Mouse (Mus musculus): Measurements from ENCODE around the gene Cul4b. TPM values are rescaled to one million over a fixed set of nuclear protein-coding genes. Genes with fewer than 3 reads are reported as not detected.

Cul4b gene
- polyA plus RNA-seq (2012; rRNA removed; ENCODE audit: low replicate concordance) = 4.7 and 6.6 TPM in 2 replicates

GRCm38 (mm10) chrX:38576078-38576477 lies at the start of gene Cul4b:
Cul4b (minus strand) TSS chrX:38576196.

GRCm38 (mm10) chrX:38600177-38600994 lies 24.4 kb upstream of the Cul4b start, which contains the start of gene Mcts1:
Mcts1 (plus strand) TSS chrX:38600578.

Other genes starting within 250 kb of the Cul4b start
- 45.0 and 116 TPM in 2 replicates for gene Lamp2, start 119.7 kb downstream of the Cul4b start, polyA plus RNA-seq (2012; rRNA removed; ENCODE audit: low replicate concordance)
- gene Mcts1, start 24.4 kb upstream of the Cul4b start, polyA plus RNA-seq (2012; rRNA removed; ENCODE audit: low replicate concordance) = 4.0 and 21.1 TPM in 2 replicates
- 2.2 and 6.9 TPM in 2 replicates for gene C1galt1c1, start 58.9 kb upstream of the Cul4b start, polyA plus RNA-seq (2012; rRNA removed; ENCODE audit: low replicate concordance)
- not detected in 2 replicates for gene 6030498E09Rik, start 196.5 kb upstream of the Cul4b start, polyA plus RNA-seq (2012; rRNA removed; ENCODE audit: low replicate concordance)

All from mammary gland, adult 2 months (tissue).